Mouse (Mus musculus): Measurements from ENCODE around the gene Hist1h2ad. TPM values are rescaled to one million over a fixed set of nuclear protein-coding genes. Genes with fewer than 3 reads are reported as not detected.
"Not testable (repeated sequence)": the region's sequence is repeated elsewhere in the genome, so short reads cannot be mapped to it uniquely, and the experiment has no call there.

Hist1h2ad gene
- polyA plus RNA-seq, 1 experiment: 3.0 TPM

GRCm38 (mm10) chr13:23582219-23583056 lies 8.3 kb downstream of the Hist1h2ad start:
- Histone ChIP-seq H3K4me3 (ENCODE audit: insufficient read depth, low read length) (peak overlapping the region; percentile 66), H3K27ac (ENCODE audit: insufficient read depth, low read length) (peak overlapping the region; percentile 64), H3K4me1 (ENCODE audit: control insufficient read depth, insufficient read depth, low read length) (peaks cover 3% of the 10 kb centered on the region)
- TF ChIP-seq POLR2A (IDR thresholded peaks at IDR 0.05; ENCODE audit: low read depth, low read length) (peak; percentile 57), CTCF (IDR thresholded peaks at IDR 0.05; ENCODE audit: borderline replicate concordance, insufficient read depth, low read length) (no peak)

- Histone ChIP-seq H3K27ac (ENCODE audit: insufficient read depth, low read length) (peak overlapping the region; percentile 64), H3K4me3 (ENCODE audit: insufficient read depth, low read length) (no peak overlapping the region; the same call in 1 of the 2 replicates), H3K4me1 (ENCODE audit: control insufficient read depth, insufficient read depth, low read length) (peaks cover 3% of the 10 kb centered on the region)
- TF ChIP-seq CTCF (IDR thresholded peaks at IDR 0.05; ENCODE audit: borderline replicate concordance, insufficient read depth, low read length): no peak
Measured at GRCm38 (mm10) chr13:23583387-23584068, 9.3 kb downstream of the Hist1h2ad start.

GRCm38 (mm10) chr13:23584331-23584730 lies 10.2 kb downstream of the Hist1h2ad start:
- Histone ChIP-seq H3K27ac (ENCODE audit: insufficient read depth, low read length) (peak overlapping the region; percentile 80), H3K4me3 (ENCODE audit: insufficient read depth, low read length) (peak overlapping the region; percentile 7; the same call in 1 of the 2 replicates), H3K4me1 (ENCODE audit: control insufficient read depth, insufficient read depth, low read length) (peaks cover 3% of the 10 kb centered on the region)
- TF ChIP-seq CTCF (IDR thresholded peaks at IDR 0.05; ENCODE audit: borderline replicate concordance, insufficient read depth, low read length) (no peak), POLR2A (IDR thresholded peaks at IDR 0.05; ENCODE audit: low read depth, low read length) (peak; percentile 8; the same call in 1 of the 2 replicates)

- Histone ChIP-seq H3K4me1 (ENCODE audit: control insufficient read depth, insufficient read depth, low read length) (peaks cover 3% of the 10 kb centered on the region), H3K27ac (ENCODE audit: insufficient read depth, low read length) (peak overlapping the region; percentile 80), H3K4me3 (ENCODE audit: insufficient read depth, low read length) (peak overlapping the region; percentile 24)
- no peak for TF ChIP-seq CTCF (IDR thresholded peaks at IDR 0.05; ENCODE audit: borderline replicate concordance, insufficient read depth, low read length)
- peak; percentile 88 for TF ChIP-seq POLR2A (IDR thresholded peaks at IDR 0.05; ENCODE audit: low read depth, low read length)
Measured at GRCm38 (mm10) chr13:23585029-23585441, 10.9 kb downstream of the Hist1h2ad start.

- Histone ChIP-seq H3K27ac (ENCODE audit: insufficient read depth, low read length) (peak overlapping the region; percentile 80), H3K4me3 (ENCODE audit: insufficient read depth, low read length) (peak overlapping the region; percentile 24)
- TF ChIP-seq POLR2A (IDR thresholded peaks at IDR 0.05; ENCODE audit: low read depth, low read length): peak; percentile 95
- not testable (repeated sequence) for H3K4me1 ChIP-seq (ENCODE audit: control insufficient read depth, insufficient read depth, low read length)
Measured at GRCm38 (mm10) chr13:23585442-23586098, 11.4 kb downstream of the Hist1h2ad start.

- Histone ChIP-seq H3K4me3 (ENCODE audit: insufficient read depth, low read length) (peak overlapping the region; percentile 29), H3K27ac (ENCODE audit: insufficient read depth, low read length) (peak overlapping the region; percentile 94), H3K4me1 (ENCODE audit: control insufficient read depth, insufficient read depth, low read length) (peaks cover 3% of the 10 kb centered on the region)
- no peak for TF ChIP-seq CTCF (IDR thresholded peaks at IDR 0.05; ENCODE audit: borderline replicate concordance, insufficient read depth, low read length)
- peak; percentile 33; the same call in 1 of the 2 replicates for TF ChIP-seq POLR2A (IDR thresholded peaks at IDR 0.05; ENCODE audit: low read depth, low read length)
Measured at GRCm38 (mm10) chr13:23586099-23586939, 12.1 kb downstream of the Hist1h2ad start.

- Histone ChIP-seq H3K4me3 (ENCODE audit: insufficient read depth, low read length) (peak overlapping the region; percentile 29), H3K27ac (ENCODE audit: insufficient read depth, low read length) (peak overlapping the region; percentile 94), H3K4me1 (ENCODE audit: control insufficient read depth, insufficient read depth, low read length) (peaks cover 3% of the 10 kb centered on the region)
- TF ChIP-seq POLR2A (IDR thresholded peaks at IDR 0.05; ENCODE audit: low read depth, low read length) (no peak), CTCF (IDR thresholded peaks at IDR 0.05; ENCODE audit: borderline replicate concordance, insufficient read depth, low read length) (no peak)
Measured at GRCm38 (mm10) chr13:23586940-23587225, 12.7 kb downstream of the Hist1h2ad start.

- H3K4me3 ChIP-seq (ENCODE audit: insufficient read depth, low read length): no peak overlapping the region
- H3K4me1 ChIP-seq (ENCODE audit: control insufficient read depth, insufficient read depth, low read length): no peaks in the 10 kb centered on the region; the same call in 1 of the 2 replicates
- TF ChIP-seq CTCF (IDR thresholded peaks at IDR 0.05; ENCODE audit: borderline replicate concordance, insufficient read depth, low read length) (no peak), POLR2A (IDR thresholded peaks at IDR 0.05; ENCODE audit: low read depth, low read length) (no peak)
- H3K27ac ChIP-seq (ENCODE audit: insufficient read depth, low read length): no peak overlapping the region
Measured at GRCm38 (mm10) chr13:23591206-23591605, 17.0 kb downstream of the Hist1h2ad start.

GRCm38 (mm10) chr13:23591886-23592285 lies 17.7 kb downstream of the Hist1h2ad start:
- H3K27ac ChIP-seq (ENCODE audit: insufficient read depth, low read length); H3K4me1 ChIP-seq (ENCODE audit: control insufficient read depth, insufficient read depth, low read length); H3K4me3 ChIP-seq (ENCODE audit: insufficient read depth, low read length): not testable (repeated sequence)

Measured in embryonic fibroblast, embryonic 13.5 days (primary cell).